Mouse (Mus musculus) neural tube, embryonic 14.5 days (tissue): ENCODE measurements at regions not wholly inside any gene's neighbourhood (a gene's known extent, or its start where the extent isn't known, plus 50 kb on each side); places are given as distances from the start of the nearest gene placed in this dataset.

ENCODE experiments used
- ATAC-seq: fragments of 200-750 bp; cut with Nextera tagmentation; 2 replicates; pipeline ENCODE4 v1.8.0; 2017; ENCODE audit warnings: low read depth, mild to moderate bottlenecking, moderate TSS enrichment, moderate library complexity
- H3K27ac ChIP-seq: fragments of 300-500 bp; sonication (generic); 2 replicates; pipeline ENCODE4 v1.5.1; 2014; ENCODE audit warnings: low read depth, mild to moderate bottlenecking, control low read depth, low read length, moderate library complexity, mixed read lengths
- H3K27me3 ChIP-seq: fragments of 300-500 bp; sonication (generic); 2 replicates; pipeline ENCODE4 v1.6.1; 2014; ENCODE audit warnings: low read length; ENCODE audit not compliant: control insufficient read depth, insufficient read depth
- H3K36me3 ChIP-seq: fragments of 300-500 bp; sonication (generic); 2 replicates; pipeline ENCODE4 v1.6.1; 2014; ENCODE audit warnings: low read length, mixed read lengths; ENCODE audit not compliant: control insufficient read depth, insufficient read depth
- H3K4me1 ChIP-seq: fragments of 300-500 bp; sonication (generic); 2 replicates; pipeline ENCODE4 v1.6.1; 2014; ENCODE audit warnings: low read length; ENCODE audit not compliant: control insufficient read depth, insufficient read depth
- H3K4me2 ChIP-seq: fragments of 300-500 bp; sonication (generic); 2 replicates; pipeline ENCODE4 v1.6.1; 2014; ENCODE audit warnings: mild to moderate bottlenecking, low read depth, low read length, control low read depth
- H3K4me3 ChIP-seq: fragments of 300-500 bp; sonication (generic); 2 replicates; pipeline ENCODE4 v1.5.1; 2014; ENCODE audit warnings: low read depth, low read length, control low read depth, mixed read lengths
- H3K9ac ChIP-seq: fragments of 300-500 bp; sonication (generic); replicated peaks from 2 replicates; pipeline ENCODE4 v1.6.1; 2014; ENCODE audit warnings: low read depth, mild to moderate bottlenecking, control low read depth, low read length, mixed read lengths
- H3K9me3 ChIP-seq: fragments of 300-500 bp; sonication (generic); 2 replicates; pipeline ENCODE4 v1.6.1; 2016; ENCODE audit warnings: low read length; ENCODE audit not compliant: control insufficient read depth
- WGBS: fragments of 180-500 bp; shearing (Covaris S2); extraction: QIAGEN DNeasy Blood & Tissue Kit; methylation state at CpG from one replicate; pipeline ENCODE4 v1.1.7; 2014; 5-methylcytosine and 5-hydroxymethylcytosine counted together

DNA sequence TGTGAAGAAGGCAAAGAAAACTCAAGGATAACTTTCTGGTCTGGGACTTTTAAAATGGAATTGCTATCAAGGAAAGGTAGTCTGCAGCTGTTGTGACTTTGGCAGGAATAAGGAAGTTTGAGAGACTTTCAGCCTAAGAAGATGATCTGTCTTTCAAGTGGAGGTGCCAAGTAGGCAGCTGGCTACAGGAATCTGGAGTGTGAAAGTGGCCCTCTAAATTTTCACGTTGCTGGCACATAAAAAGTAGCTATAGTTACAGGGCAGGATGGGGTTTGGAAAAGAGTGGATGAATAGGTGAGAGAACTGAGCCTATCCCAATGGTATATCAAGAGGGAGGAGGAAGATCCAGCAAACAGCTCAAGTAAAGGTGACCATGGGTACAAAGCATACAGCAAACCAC lies 284.4 kb upstream of the Pkdcc start:
- Histone ChIP-seq H3K27ac (no peak overlapping the region), H3K4me1 (0 out of 2 replicates have a peak, but pooled peaks cover 2% of the 10 kb centered on the region), H3K9ac (no peak overlapping the region), H3K9me3 (no peaks in the 10 kb centered on the region), H3K27me3 (no peaks in the 10 kb centered on the region), H3K36me3 (no peaks in the 10 kb centered on the region), H3K4me3 (no peak overlapping the region), H3K4me2 (no peak overlapping the region)
- ATAC-seq, result no peak
- WGBS, result 63% methylated on average over 1 of the region's 1 CpGs

DNA sequence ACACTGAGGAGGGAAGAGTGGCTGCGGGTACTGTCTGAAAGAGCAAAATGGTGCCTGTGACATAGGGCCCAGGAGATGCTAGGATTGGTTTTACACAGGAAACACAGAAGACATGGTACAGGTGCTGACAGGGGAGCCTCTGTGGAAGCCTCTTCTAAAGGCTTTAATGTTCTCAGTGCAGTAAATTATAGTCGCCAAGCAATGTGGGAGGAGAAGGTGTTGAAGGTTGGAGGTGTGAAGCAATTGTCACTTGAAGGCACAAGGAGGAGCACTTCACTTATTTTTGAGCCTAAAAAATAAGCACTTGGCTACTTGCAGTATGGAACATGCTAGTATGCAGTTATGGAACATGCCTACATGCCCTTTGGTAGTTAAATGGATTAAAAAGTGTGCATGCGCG lies 283.6 kb upstream of the Pkdcc start:
- Histone ChIP-seq H3K4me1 (0 out of 2 replicates have a peak, but pooled peaks cover 2% of the 10 kb centered on the region), H3K4me3 (no peak overlapping the region), H3K27me3 (no peaks in the 10 kb centered on the region), H3K9me3 (no peaks in the 10 kb centered on the region), H3K4me2 (no peak overlapping the region), H3K27ac (no peak overlapping the region), H3K9ac (no peak overlapping the region), H3K36me3 (no peaks in the 10 kb centered on the region)
- 98% methylated on average over 4 of the region's 4 CpGs for WGBS
- ATAC-seq, result no peak

- Histone ChIP-seq H3K36me3 (no peaks in the 10 kb centered on the region), H3K4me1 (no peaks in the 10 kb centered on the region), H3K27me3 (no peaks in the 10 kb centered on the region), H3K4me2 (no peak overlapping the region), H3K9ac (no peak overlapping the region), H3K4me3 (no peak overlapping the region), H3K27ac (no peak overlapping the region), H3K9me3 (no peaks in the 10 kb centered on the region)
- 82% methylated on average over 3 of the region's 3 CpGs for WGBS
- no peak for ATAC-seq
Measured at GRCm38 (mm10) chr17:82936836-82937235, 278.3 kb upstream of the Pkdcc start.

- Histone ChIP-seq H3K27me3 (no peaks in the 10 kb centered on the region), H3K4me1 (no peaks in the 10 kb centered on the region), H3K4me2 (no peak overlapping the region), H3K36me3 (no peaks in the 10 kb centered on the region), H3K9ac (no peak overlapping the region), H3K9me3 (no peaks in the 10 kb centered on the region), H3K4me3 (no peak overlapping the region), H3K27ac (no peak overlapping the region)
- WGBS, result 65% methylated on average over 4 of the region's 4 CpGs
- ATAC-seq, result no peak
Measured at GRCm38 (mm10) chr17:82946083-82946482, 269.0 kb upstream of the Pkdcc start.

GRCm38 (mm10) chr17:82949794-82950193 lies 265.3 kb upstream of the Pkdcc start:
- Histone ChIP-seq H3K9ac (no peak overlapping the region), H3K4me3 (no peak overlapping the region), H3K4me2 (no peak overlapping the region), H3K27me3 (no peaks in the 10 kb centered on the region), H3K36me3 (no peaks in the 10 kb centered on the region), H3K27ac (no peak overlapping the region), H3K9me3 (no peaks in the 10 kb centered on the region), H3K4me1 (no peaks in the 10 kb centered on the region)
- no peak for ATAC-seq
- WGBS, result 52% methylated on average over 4 of the region's 4 CpGs

- no peak for ATAC-seq
- Histone ChIP-seq H3K4me1 (no peaks in the 10 kb centered on the region), H3K36me3 (no peaks in the 10 kb centered on the region), H3K4me3 (no peak overlapping the region), H3K27me3 (no peaks in the 10 kb centered on the region), H3K27ac (no peak overlapping the region), H3K4me2 (no peak overlapping the region), H3K9ac (no peak overlapping the region), H3K9me3 (no peaks in the 10 kb centered on the region)
- 87% methylated on average over 14 of the region's 14 CpGs for WGBS
Measured at GRCm38 (mm10) chr17:82950268-82950667, 264.8 kb upstream of the Pkdcc start.

DNA sequence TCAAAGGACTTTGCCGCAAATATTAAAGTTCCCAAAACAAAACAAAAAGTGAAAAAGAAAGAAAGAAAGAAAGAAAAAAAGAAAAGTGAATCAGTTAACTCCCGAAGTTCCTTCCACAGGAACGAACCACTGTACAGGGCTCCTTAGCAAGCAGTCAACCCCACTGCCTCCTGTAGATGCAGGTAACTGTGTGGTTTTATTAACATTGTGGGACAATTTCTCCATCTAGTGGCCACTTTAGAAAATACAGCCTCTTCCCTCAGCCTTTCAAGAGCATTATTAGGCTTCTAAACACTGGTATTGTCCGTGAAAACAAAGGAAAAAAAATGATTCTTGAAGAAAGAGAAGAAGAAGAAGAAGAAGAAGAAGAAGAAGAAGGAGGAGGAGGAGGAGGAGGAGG lies 257.7 kb upstream of the Pkdcc start:
- ATAC-seq, result peak; percentile 77; the same call in 1 of the 2 replicates
- 41% methylated on average over 4 of the region's 4 CpGs for WGBS
- Histone ChIP-seq H3K4me1 (no peaks in the 10 kb centered on the region), H3K9ac (no peak overlapping the region), H3K4me2 (no peak overlapping the region), H3K36me3 (no peaks in the 10 kb centered on the region), H3K27ac (no peak overlapping the region), H3K9me3 (no peaks in the 10 kb centered on the region), H3K4me3 (no peak overlapping the region), H3K27me3 (no peaks in the 10 kb centered on the region)

DNA sequence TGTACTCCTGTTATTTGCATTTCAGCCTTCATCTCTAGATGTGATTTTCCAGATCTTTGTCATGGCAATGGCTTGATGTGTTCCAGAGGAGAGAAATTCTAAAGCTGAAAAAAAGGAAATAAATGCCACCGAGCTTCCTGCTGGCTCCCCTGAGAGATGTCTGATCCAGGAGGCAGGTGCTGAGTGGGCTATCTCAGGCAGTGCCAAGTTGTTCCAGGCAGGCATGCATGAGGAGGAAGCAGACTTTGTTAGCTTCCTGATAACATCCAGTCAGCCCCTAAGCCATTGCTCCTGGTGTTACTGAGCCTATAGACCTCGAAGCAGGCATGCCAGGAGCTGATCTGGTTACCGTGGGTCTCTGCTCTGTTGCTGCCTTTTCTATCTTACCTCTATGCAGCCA lies 251.7 kb upstream of the Pkdcc start:
- 75% methylated on average over 3 of the region's 3 CpGs for WGBS
- H3K36me3 ChIP-seq, result no peaks in the 10 kb centered on the region
- H3K4me2 ChIP-seq, result no peak overlapping the region
- H3K27ac ChIP-seq, result no peak overlapping the region
- H3K9ac ChIP-seq, result no peak overlapping the region
- H3K4me1 ChIP-seq, result no peaks in the 10 kb centered on the region
- H3K27me3 ChIP-seq, result no peaks in the 10 kb centered on the region
- no peaks in the 10 kb centered on the region for H3K9me3 ChIP-seq
- no peak overlapping the region for H3K4me3 ChIP-seq
- ATAC-seq, result no peak

DNA sequence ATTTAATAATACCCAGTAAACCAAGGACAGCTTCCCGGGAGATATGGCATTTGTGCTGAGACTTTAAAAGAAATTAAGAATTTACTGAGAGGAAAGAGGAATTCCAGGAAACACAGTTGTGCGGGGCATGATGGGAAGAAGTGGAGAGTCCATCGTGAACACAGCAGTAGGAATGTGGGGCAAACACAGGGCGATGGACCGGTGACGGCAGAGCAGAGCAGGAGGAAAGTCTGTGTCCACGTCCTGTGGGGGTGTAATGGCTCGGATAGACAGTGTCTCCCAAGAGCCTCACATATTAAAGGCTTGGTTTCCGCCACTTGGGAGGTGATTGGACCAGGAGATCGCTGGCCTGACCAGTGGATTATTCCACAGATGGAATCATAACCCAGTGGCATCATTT lies 215.4 kb upstream of the Pkdcc start:
- H3K4me1 ChIP-seq, result no peaks in the 10 kb centered on the region
- WGBS, result 55% methylated on average over 10 of the region's 10 CpGs
- H3K9me3 ChIP-seq, result no peaks in the 10 kb centered on the region
- H3K36me3 ChIP-seq, result no peaks in the 10 kb centered on the region
- H3K4me2 ChIP-seq, result no peak overlapping the region
- H3K27ac ChIP-seq, result no peak overlapping the region
- H3K9ac ChIP-seq, result no peak overlapping the region
- no peak overlapping the region for H3K4me3 ChIP-seq
- no peak for ATAC-seq
- no peaks in the 10 kb centered on the region for H3K27me3 ChIP-seq

DNA sequence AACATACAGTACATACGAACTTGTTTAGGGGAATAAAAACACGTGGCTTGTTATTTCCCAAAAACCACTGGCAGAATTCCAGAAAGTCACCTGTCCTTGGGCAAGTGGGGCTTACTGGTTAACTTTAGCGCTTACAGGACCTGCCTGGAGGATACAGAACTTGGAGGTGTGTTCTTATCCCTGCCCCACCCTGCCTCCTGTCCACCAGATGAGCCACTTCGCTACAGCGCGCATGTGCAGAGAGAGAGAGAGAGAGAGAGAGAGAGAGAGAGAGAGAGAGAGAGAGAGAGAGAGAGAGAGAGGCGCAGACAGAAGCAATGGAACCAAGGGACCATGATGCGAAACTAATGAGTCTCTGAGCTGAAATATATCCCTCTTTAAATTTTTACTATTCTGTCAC lies 214.7 kb upstream of the Pkdcc start:
- no peak for ATAC-seq
- Histone ChIP-seq H3K27ac (no peak overlapping the region), H3K9me3 (no peaks in the 10 kb centered on the region), H3K36me3 (no peaks in the 10 kb centered on the region), H3K27me3 (no peaks in the 10 kb centered on the region), H3K9ac (no peak overlapping the region), H3K4me1 (no peaks in the 10 kb centered on the region), H3K4me3 (no peak overlapping the region), H3K4me2 (no peak overlapping the region)
- 60% methylated on average over 7 of the region's 8 CpGs for WGBS
